Mouse (Mus musculus) large intestine, adult 2 months (tissue): Measurements from ENCODE around the gene Paqr5. TPM values are rescaled to one million over a fixed set of nuclear protein-coding genes. Genes with fewer than 3 reads are reported as not detected.

Experiments
- DNase-seq: peaks from one replicate; pipeline ENCODE4 v3.0.0-alpha.2; 2012; ENCODE audit warnings: low read depth, low spot score
- WGBS: fragments of 180-500 bp; shearing (Covaris S2); methylation state at CpG from one replicate; pipeline ENCODE4 v1.1.7; 2018; 5-methylcytosine and 5-hydroxymethylcytosine counted together
- polyA plus RNA-seq: library from polyadenylated mRNA; depleted of rRNA; stranded (reverse); fragments of >200 nt; gene quantifications from 2 replicates; pipeline ENCODE4 v1.2.3, GENCODE M21; 2012; rRNA removed

Paqr5 gene
- polyA plus RNA-seq, 1 experiment: 28.3 TPM

DNA sequence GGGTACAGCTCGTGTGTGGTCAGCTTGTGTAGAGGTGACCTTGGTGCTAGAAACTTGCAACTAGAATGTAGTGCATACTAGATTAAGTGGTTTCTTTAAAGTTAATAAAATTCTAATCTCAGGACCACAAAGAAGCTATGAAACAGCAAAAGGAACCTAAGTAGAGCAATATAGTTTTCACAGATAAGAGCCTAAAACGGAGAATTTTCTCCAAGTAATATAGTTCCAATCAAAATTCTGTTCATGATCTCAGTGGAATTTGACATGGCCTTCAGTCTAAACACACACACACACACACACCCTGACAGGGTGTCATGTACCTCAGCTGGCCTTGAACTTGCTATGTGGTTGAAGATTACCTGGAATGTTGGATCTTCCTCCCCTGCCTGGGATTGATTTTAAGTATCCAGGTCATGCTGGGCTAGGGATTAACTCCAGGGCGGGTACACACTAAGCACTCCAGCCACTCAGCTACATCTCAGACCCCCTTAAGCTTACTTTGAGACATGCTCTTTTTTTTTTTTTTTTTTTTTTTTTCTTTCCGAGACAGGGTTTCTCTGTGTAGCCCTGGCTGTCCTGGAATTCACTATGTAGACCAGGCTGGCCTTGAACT lies 111.2 kb downstream of the Paqr5 start:
- WGBS: 48% methylated on average over 4 of the region's 4 CpGs
- DNase-seq: no peak

DNA sequence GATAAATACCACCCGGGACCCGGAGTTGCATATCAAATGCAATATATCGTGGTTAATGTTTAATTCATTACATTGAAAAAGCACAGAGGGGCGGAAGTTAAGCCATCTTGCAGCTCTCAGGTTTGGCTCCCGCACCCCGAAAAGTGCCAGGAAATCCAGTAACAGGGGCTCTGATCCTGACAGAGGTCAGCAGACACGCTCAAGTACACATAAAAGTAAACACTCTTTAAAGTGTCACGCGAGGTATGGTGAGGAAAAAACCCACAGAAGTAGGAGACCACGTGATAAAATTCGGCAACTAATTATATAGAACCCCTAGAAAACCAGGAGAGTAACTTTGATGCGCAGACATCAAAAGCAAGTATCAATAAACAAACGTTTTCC lies 111.7 kb downstream of the Paqr5 start:
- no peak for DNase-seq
- WGBS: 3% methylated on average over 13 of the region's 13 CpGs

DNA sequence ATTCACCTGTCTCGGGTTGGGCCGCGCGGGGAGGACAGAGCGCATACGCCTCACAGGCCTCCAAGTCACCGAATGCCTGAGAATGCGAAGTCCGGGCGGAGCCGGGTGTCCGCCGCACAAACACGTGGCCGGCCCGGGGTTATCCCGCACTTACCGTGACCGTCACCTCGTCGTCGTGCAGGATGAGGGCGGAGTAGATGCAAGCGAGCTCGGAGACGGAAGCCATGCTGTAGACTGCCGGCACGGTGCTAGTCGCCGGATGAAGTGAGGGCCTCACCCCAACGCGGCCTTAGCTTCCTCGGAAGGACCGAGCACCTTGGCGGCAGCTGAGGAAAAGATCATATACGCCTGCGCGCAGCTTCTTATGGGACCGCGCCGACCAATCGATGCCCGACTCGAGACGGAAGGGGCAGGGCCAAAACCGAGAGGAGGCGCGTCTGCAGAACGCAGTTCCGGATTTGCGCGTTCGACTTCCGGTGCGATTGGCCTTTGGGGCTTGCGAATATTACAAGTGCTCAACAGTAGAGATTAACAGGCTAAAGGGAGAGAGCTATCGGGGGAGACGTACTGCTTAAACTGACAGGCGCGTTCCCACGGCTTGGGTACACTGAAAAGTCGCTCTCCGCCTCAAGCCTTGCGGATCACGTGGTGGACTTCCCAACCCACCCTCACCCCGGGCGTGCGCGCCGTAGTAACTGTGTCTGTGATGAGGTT lies 112.3 kb downstream of the Paqr5 start, which contains the start of gene Rplp1:
Gene Rplp1, minus strand, starts transcription at position 340 of the 714 bp plus-strand sequence.
- under 1% methylated on average over 70 of the region's 70 CpGs for WGBS
- peak; percentile 86 for DNase-seq

GRCm38 (mm10) chr9:61911300-61912128 lies 115.1 kb downstream of the Paqr5 start:
- no peak for DNase-seq
- WGBS: 74% methylated on average over 6 of the region's 6 CpGs

- no peak for DNase-seq
- 76% methylated on average over 20 of the region's 20 CpGs for whole genome bisulfite sequencing
Measured at GRCm38 (mm10) chr9:61910526-61911256, 116.0 kb downstream of the Paqr5 start.

GRCm38 (mm10) chr9:61909633-61910032 lies 117.0 kb downstream of the Paqr5 start:
- no peak for DNase-seq

DNA sequence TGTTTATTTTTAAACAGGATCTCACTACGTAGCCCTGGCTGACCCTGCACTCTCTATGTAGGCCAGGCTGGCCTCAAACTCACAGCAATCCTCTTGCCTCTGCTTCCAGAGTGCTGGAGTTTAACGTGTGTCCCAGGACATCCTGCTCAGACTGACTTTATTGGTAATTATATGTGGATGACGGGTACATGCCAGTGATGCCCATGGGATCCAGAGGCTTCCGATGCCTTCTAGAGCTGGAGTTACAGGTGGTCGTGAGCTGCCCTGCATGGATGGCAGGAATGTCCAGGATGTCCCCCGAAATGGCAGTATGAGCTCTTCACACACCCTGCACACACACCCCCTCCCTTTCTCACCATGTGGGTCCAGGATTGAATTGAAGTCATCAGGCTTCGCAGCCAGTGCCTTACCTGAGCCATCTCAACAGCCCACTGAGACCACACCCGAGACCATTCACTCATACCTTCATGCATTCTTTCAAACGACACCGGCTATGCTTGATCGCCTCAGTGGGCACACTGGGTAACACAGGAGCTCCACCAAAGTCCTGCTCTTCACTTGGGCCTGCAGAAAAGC lies 117.7 kb downstream of the Paqr5 start:
- DNase-seq: no peak
- 82% methylated on average over 11 of the region's 11 CpGs for WGBS

More at GRCm38 (mm10) chr9:61909633-61910032, 117.0 kb downstream of the Paqr5 start:
- WGBS: 40% methylated on average over 1 of the region's 1 CpGs

- DNase-seq: no peak
- WGBS: 83% methylated on average over 3 of the region's 3 CpGs
Measured at GRCm38 (mm10) chr9:61908341-61908740, 118.3 kb downstream of the Paqr5 start.

DNA sequence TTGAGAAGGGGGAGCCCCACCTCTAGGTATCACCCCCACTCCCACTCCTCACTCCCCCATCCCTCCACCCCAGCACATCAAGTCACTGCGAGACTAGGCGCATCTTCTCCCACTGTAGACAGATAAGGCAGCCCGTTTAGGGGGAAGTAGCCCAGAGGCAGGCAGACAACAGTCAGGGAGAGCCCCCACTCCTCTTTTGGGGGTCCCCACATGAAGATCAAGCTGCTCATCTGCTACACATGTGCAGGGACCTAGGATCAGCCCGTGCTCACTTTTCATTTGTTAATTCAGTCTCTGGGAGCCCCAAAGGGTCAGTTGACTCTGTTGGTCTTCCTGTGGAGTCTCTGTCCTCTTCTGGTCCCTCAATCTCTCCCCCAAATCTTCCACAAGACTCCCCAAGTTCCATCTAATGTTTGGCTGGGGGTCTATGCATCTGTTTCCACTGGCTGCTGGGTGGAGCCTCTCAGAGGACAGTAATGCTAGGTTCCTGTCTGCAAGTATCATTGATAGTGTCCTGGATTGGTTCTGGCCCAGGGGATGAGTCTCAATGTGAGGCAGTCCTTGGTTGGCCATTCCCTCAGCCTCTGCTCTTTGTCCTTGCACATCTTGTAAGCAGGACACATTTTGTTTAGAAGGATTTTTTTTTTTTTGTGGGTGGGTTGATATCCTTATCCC lies 118.9 kb downstream of the Paqr5 start:
- no peak for DNase-seq
- WGBS: 88% methylated on average over 4 of the region's 4 CpGs

DNA sequence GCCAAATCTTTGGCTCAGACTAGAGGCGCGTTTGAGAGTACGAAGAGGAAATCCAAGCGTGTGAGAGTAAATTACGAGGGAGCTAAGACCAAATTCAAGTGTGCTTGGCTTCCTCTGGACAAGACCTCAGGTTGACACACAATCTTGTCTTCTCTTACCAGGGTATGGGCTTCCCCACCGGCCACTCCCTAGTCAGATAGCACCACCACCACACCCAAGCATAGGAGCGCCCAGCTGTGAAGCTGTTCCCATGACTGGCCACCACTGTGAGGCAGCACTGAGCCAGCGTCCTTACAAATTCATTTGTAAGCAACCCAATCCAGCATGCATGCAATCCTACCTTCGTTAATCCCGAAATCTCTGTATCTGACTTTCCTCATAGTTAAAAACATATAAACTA lies 119.7 kb downstream of the Paqr5 start:
- DNase-seq: no peak

GRCm38 (mm10) chr9:61905576-61905975 lies 121.1 kb downstream of the Paqr5 start:
- DNase-seq: no peak
- 24% methylated on average over 5 of the region's 5 CpGs for WGBS

More for the DNA sequence above, 119.7 kb downstream of the Paqr5 start:
- 61% methylated on average over 10 of the region's 10 CpGs for WGBS

DNA sequence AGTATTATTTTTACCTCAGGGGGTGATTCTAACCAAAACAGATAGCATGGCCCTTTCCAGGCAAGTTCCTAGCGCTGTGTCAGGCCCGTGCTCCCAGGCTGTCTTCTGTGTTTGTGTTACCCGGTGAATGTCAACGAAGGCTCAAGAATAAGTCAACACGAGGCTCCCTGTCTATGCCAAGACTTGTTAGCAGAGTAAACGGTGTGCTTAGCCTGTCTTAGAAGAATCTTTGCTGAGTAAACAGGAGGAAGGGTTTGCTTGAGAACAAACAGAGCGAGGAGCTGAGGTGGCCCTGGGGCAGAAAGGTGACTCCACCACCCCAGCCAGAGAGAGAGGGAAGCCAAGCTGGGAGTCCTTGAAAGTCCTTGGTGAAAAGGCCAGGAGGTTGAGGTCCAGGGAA lies 122.5 kb downstream of the Paqr5 start:
- 16% methylated on average over 7 of the region's 7 CpGs for WGBS
- no peak for DNase-seq

Other genes starting within 250 kb of the Paqr5 start
- gene Rplp1, start 112.3 kb downstream of the Paqr5 start, polyA plus RNA-seq: 6,643 and 7,469 TPM in 2 replicates
- gene Kif23, start 80.1 kb downstream of the Paqr5 start, polyA plus RNA-seq: 12.9 and 15.4 TPM in 2 replicates
- gene Glce, start 95.8 kb upstream of the Paqr5 start, polyA plus RNA-seq: 4.7 and 6.0 TPM in 2 replicates